ENCODE assay signal across 22 mouse cellular contexts in the genomic region with DNA sequence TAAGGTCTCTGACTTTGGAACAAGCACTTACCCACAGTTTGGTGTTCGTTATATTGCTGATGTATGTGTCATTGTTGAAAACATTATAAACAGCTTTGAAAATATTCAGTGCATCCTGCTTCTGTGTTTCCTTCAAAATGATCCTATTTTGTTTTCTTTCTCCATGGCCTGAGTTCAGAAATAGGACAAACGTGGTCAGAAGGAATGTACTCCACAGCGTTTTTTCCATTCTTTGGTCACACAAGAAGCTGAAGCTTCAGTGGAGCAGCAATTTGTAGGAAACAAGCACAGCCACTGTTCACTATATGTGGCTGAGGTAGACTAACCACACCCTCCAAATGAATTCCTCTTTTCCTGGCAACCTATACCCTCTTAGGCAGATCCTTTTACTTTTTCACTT.
"Had no signal": no experiment of that assay in that cellular context is flagged by ENCODE, and none has a peak within 500 bp of the region (broad histone marks: within the 10 kb centered on the region; RNA-seq: fewer than 3 reads in every experiment).

No protein-coding gene starts in this region.

- ATAC-seq: hindbrain, embryonic 16.5 days; hindbrain, postnatal 0 days; inflammation-experienced regulatory T-cells, adult 6 months; intestine, embryonic 15.5 days; intestine, embryonic 16.5 days; intestine, postnatal 0 days had no signal

- DNase-seq: heart, postnatal 10 days; heart, postnatal 14 days; heart, postnatal 36 days; heart, postnatal 4 days; kidney, adult 11 months; kidney, adult 18-20 months; kidney, adult 2 months; kidney, adult 8-10 months; kidney, adult 9 months; kidney, postnatal 10 days; kidney, postnatal 14 days; kidney, postnatal 25 days; kidney, postnatal 36 days; kidney, postnatal 4 days; layer of hippocampus, adult 9-11 months; layer of hippocampus, postnatal 36 days had no signal
